Mouse (Mus musculus) limb, embryonic 13.5 days (tissue): ENCODE measurements at regions not wholly inside any gene's neighbourhood (a gene's known extent, or its start where the extent isn't known, plus 50 kb on each side); places are given as distances from the start of the nearest gene placed in this dataset.

Experiments used
- ATAC-seq: fragments of 200-750 bp; cut with Nextera tagmentation; 2 replicates; pipeline ENCODE4 v1.8.0; 2017; ENCODE audit warnings: low read depth, moderate number of reproducible peaks, moderate TSS enrichment; ENCODE audit not compliant: low FRiP score
- H3K27ac ChIP-seq: fragments of 300-500 bp; sonication (generic); 2 replicates; pipeline ENCODE4 v1.5.1; 2015; ENCODE audit warnings: inconsistent platforms, mild to moderate bottlenecking, moderate library complexity
- H3K27me3 ChIP-seq: fragments of 300-500 bp; sonication (generic); 2 replicates; pipeline ENCODE4 v1.6.1; 2015; ENCODE audit warnings: mild to moderate bottlenecking, inconsistent platforms
- H3K36me3 ChIP-seq: fragments of 300-500 bp; sonication (generic); 2 replicates; pipeline ENCODE4 v1.6.1; 2015; ENCODE audit warnings: inconsistent platforms, mild to moderate bottlenecking, moderate library complexity
- H3K4me1 ChIP-seq: fragments of 300-500 bp; sonication (generic); 2 replicates; pipeline ENCODE4 v1.6.1; 2015; ENCODE audit warnings: inconsistent platforms
- H3K4me2 ChIP-seq: fragments of 300-500 bp; sonication (generic); replicated peaks from 2 replicates; pipeline ENCODE4 v1.6.1; 2015; ENCODE audit warnings: inconsistent platforms, mild to moderate bottlenecking, moderate library complexity
- H3K4me3 ChIP-seq: fragments of 300-500 bp; sonication (generic); 2 replicates; pipeline ENCODE4 v1.5.1; 2015; ENCODE audit warnings: moderate library complexity, mild to moderate bottlenecking, inconsistent platforms
- H3K9ac ChIP-seq: fragments of 300-500 bp; sonication (generic); 2 replicates; pipeline ENCODE4 v1.6.1; 2015; ENCODE audit warnings: mild to moderate bottlenecking, inconsistent platforms
- H3K9me3 ChIP-seq: fragments of 300-500 bp; sonication (generic); 2 replicates; pipeline ENCODE4 v1.6.1; 2016; ENCODE audit warnings: inconsistent platforms
- WGBS: fragments of 180-500 bp; shearing (Covaris S2); methylation state at CpG from one replicate; pipeline ENCODE4 v1.1.7; 2015; 5-methylcytosine and 5-hydroxymethylcytosine counted together

DNA sequence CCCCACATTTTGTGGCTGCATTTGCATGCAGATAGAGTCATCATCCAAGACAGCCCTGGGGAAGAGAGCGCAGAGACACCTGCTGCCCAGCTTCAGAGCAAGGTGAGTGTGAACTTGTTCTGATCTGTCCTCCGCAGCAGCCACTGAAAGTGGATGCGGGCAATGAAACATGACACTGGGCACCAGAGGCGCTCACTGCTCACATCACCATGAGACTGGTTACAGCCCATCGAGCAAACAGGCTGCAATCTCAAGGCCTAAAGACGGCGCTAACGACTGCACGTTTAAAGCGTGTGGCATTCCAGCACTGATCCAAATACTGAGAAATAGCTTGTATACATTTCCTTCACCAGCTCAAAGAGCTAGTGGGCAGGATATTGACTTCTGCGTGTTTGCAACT is 65.8 kb downstream of the Barhl2 start:
- Histone ChIP-seq H3K4me2 (no peak overlapping the region), H3K36me3 (no peaks in the 10 kb centered on the region), H3K4me1 (no peaks in the 10 kb centered on the region), H3K9ac (no peak overlapping the region), H3K27ac (no peak overlapping the region), H3K4me3 (no peak overlapping the region), H3K9me3 (no peaks in the 10 kb centered on the region), H3K27me3 (no peaks in the 10 kb centered on the region)
- no peak for ATAC-seq
- 50% methylated on average over 11 of the region's 11 CpGs for WGBS

DNA sequence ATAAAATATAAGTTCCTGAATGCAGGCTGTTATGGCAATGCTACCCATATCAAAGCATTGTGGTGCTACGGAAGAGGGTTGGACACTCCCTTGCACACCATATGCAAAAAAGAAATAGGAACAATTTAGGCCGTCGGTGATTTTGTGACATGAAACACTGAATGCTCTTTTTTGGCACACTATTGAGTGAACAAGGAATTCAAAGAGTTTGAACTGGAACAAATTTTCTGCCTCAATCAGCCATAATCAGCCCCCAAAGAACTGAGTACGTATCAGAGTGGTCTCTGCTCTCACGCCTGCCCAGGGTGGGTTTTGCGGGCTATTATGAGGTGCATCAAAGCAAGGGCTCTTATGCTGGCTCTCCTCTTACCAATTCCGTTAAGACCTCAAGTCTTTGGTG is 71.3 kb downstream of the Barhl2 start:
- H3K27me3 ChIP-seq: no peaks in the 10 kb centered on the region
- WGBS: 81% methylated on average over 7 of the region's 7 CpGs
- H3K9ac ChIP-seq: no peak overlapping the region
- no peak overlapping the region for H3K4me2 ChIP-seq
- no peak overlapping the region for H3K27ac ChIP-seq
- H3K9me3 ChIP-seq: no peaks in the 10 kb centered on the region
- H3K36me3 ChIP-seq: no peaks in the 10 kb centered on the region
- H3K4me1 ChIP-seq: no peaks in the 10 kb centered on the region
- no peak for ATAC-seq
- no peak overlapping the region for H3K4me3 ChIP-seq

DNA sequence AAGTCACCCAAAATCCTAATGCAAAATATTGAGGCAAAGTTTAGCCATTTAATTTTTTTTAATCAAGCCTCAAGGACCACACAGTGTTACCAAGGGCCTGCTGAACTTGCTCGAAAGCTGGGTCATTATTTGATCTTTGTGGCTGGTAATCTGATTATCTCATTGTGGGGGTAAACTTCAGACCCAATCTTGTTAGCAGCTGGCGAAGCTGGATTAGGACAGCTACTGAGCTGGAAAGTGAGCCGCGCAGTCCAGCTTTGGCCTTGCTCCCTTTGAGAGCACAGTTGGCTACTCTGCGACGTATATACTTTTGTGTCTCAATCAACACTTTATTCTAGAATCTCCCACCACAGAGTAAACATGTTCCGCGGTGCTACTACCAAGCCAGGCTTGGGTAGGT is 72.1 kb downstream of the Barhl2 start:
- H3K4me2 ChIP-seq: no peak overlapping the region
- H3K9ac ChIP-seq: no peak overlapping the region
- 84% methylated on average over 8 of the region's 8 CpGs for WGBS
- no peaks in the 10 kb centered on the region for H3K4me1 ChIP-seq
- no peaks in the 10 kb centered on the region for H3K27me3 ChIP-seq
- no peak overlapping the region for H3K27ac ChIP-seq
- H3K9me3 ChIP-seq: no peaks in the 10 kb centered on the region
- no peaks in the 10 kb centered on the region for H3K36me3 ChIP-seq
- no peak overlapping the region for H3K4me3 ChIP-seq
- no peak for ATAC-seq

DNA sequence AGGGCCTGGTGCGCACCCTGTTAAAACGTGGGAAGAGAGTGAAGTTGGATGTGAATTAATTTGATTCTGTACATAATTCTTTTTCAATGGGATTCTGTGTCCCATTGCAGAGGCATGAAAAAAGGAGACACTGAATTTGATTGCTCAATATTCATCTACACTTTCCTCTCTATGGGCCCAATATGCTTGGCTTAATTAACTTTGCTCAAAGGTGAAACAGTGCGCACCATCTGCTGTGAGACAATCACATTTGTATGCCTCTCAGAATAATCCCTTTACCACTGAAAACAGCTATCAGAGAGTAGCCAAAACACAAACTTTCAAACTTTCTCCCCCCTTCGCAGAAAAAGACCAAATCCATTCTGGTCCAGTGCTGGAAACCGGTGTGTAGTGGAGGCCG is 72.7 kb downstream of the Barhl2 start:
- Histone ChIP-seq H3K9ac (no peak overlapping the region), H3K4me3 (no peak overlapping the region), H3K4me2 (no peak overlapping the region), H3K36me3 (no peaks in the 10 kb centered on the region), H3K27ac (no peak overlapping the region), H3K27me3 (no peaks in the 10 kb centered on the region), H3K4me1 (no peaks in the 10 kb centered on the region), H3K9me3 (no peaks in the 10 kb centered on the region)
- no peak for ATAC-seq
- 85% methylated on average over 6 of the region's 6 CpGs for WGBS

DNA sequence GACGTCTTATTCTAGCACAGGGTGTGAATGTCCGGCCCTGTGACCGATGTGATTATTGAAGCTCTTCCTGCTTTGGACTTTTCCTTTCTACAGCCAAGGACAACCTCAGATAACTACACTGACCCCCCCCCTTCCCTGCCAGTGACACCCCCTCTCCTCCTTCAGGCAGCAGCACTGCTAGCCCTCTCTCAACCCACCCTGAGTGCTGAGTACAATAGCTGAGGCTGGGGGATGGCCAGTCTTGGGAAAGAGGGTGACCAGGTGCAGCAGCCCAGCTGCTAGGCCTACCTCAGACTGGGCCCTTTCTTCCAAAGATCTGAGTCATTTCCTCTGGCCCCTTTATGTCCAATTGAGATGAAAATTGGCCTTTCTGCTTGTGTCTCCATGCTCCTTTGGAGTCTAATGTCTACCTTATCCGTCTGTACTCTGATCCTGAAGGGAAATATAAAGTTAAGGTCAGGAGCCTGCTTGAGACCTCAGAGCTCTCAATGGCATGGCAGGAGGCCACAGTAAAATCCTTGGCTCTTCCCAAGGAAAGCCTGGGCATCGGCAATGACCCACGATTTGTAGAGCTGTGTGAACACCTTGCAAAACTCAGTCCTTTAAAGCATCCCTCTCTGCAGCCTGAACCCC is 73.7 kb downstream of the Barhl2 start:
- ATAC-seq: no peak
- WGBS: 71% methylated on average over 6 of the region's 6 CpGs
- Histone ChIP-seq H3K9me3 (no peaks in the 10 kb centered on the region), H3K27ac (no peak overlapping the region), H3K4me3 (no peak overlapping the region), H3K36me3 (no peaks in the 10 kb centered on the region), H3K9ac (no peak overlapping the region), H3K4me2 (no peak overlapping the region), H3K27me3 (no peaks in the 10 kb centered on the region), H3K4me1 (no peaks in the 10 kb centered on the region)

DNA sequence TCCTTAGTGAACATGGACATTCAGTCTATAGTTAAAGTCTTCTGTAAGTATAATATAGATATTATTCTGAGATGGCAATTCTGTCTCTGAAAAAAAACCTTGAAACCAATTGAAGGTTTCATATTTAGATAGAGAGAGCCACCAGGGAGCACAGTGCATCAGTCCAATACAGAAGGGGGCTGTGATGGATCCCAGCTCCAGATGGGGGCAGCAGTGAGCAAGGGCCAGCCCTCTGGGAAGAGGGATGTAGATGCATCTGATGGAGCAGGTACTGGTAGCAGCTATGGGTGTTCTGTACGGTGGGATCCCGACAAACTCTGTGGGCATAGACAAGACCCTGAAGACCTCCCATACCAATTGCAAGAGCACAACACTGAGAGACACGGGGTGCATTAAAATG is 76.0 kb downstream of the Barhl2 start:
- 81% methylated on average over 3 of the region's 3 CpGs for WGBS
- no peak overlapping the region for H3K27ac ChIP-seq
- no peak overlapping the region for H3K4me2 ChIP-seq
- no peak for ATAC-seq
- H3K27me3 ChIP-seq: no peaks in the 10 kb centered on the region
- H3K4me3 ChIP-seq: no peak overlapping the region
- H3K9me3 ChIP-seq: no peaks in the 10 kb centered on the region
- 0 out of 2 replicates have a peak, but pooled peaks cover 7% of the 10 kb centered on the region for H3K4me1 ChIP-seq
- H3K36me3 ChIP-seq: no peaks in the 10 kb centered on the region
- H3K9ac ChIP-seq: no peak overlapping the region

DNA sequence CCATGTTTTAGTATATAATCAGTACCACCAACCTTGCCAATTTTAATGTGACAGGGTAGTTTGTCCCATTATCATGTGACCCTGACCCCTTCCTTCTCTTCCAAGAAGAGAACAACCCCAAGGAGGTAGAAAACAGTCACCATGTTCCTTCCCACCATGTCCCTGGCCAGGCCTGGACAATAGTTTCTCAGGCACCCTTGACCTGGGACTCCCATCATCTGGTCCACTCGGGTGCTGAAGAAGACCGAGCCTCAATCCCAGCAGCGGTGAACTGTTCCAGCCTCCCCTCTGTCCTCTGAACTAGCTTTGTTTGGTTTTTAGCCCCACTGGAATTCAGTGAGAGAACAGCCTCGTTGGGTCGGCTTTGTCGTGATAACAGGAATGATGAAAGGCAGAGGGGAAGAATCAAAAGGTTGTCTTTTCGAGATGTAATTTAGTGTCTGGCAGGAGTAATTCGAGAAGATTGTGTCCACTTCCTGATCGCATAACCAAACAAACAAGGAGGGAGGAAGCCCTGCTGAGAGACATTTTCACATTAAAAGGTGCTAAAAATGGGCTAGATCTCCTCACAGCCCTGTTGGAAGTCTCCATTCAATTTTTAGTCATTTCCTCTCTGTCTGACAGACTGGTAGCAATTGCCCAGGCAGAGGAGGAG is 77.2 kb downstream of the Barhl2 start:
- H3K4me2 ChIP-seq: no peak overlapping the region
- 16% methylated on average over 9 of the region's 9 CpGs for WGBS
- H3K36me3 ChIP-seq: no peaks in the 10 kb centered on the region
- no peak overlapping the region for H3K4me3 ChIP-seq
- H3K4me1 ChIP-seq: 0 out of 2 replicates have a peak, but pooled peaks cover 11% of the 10 kb centered on the region
- no peak for ATAC-seq
- no peaks in the 10 kb centered on the region for H3K9me3 ChIP-seq
- H3K9ac ChIP-seq: no peak overlapping the region
- H3K27me3 ChIP-seq: no peaks in the 10 kb centered on the region
- H3K27ac ChIP-seq: no peak overlapping the region

DNA sequence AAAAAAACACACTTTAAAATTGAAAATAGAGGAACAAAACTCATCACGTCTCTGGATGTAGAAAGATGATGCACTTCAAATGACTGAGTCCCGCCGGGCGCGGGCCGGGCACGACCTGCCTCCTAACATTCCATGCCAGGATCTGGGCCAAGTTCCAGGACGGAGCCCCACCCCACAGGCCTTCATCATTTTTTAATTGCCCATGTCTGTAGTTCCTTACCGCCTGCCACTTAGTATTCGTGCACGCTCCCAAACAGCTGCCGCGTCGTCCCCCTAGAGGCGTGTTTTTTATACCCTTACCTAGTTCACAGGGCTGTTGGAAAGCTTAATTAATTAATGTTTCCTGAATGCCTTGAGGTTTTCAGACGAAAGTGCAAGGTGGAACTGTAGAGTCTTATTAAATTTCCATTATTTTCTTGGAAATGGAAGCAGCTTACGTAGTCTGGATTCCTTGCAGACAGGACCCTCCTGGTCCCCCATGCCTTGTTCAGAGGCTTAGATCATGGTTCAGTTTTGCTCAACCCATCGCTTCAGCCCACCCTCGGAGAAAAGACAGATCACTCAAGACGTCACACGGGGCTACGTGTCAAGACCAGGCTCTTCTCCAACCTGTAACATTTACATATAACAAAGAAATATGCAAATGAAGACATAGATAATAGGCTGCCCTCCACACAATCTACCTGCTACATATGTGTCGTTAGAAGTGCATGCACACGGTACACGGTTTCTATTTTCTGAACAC is 81.0 kb downstream of the Barhl2 start:
- H3K9ac ChIP-seq: no peak overlapping the region
- H3K27ac ChIP-seq: no peak overlapping the region
- ATAC-seq: no peak
- 0 out of 2 replicates have a peak, but pooled peaks cover 11% of the 10 kb centered on the region for H3K4me1 ChIP-seq
- no peaks in the 10 kb centered on the region for H3K27me3 ChIP-seq
- WGBS: 58% methylated on average over 25 of the region's 25 CpGs
- no peak overlapping the region for H3K4me3 ChIP-seq
- peak overlapping the region; percentile 34 for H3K4me2 ChIP-seq
- no peaks in the 10 kb centered on the region for H3K36me3 ChIP-seq
- H3K9me3 ChIP-seq: no peaks in the 10 kb centered on the region

DNA sequence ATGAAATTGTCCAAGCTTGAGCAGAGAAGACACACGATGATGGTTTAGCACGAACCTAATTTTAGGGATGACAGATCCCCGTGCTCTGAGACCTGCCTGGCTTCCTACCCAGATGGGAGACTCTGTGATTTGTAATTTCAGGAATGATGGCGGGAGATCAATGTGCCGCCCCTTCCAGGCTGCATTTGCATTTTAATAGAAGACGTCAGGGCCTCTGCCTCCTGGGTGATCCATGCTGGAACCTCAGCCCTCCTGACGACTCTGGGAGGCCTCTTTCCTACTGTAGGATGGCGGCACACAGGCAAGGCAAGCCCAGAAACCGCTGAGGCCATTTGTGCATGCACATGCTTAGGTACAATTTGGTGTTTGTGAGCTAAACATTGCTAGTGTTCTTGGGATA is 90.1 kb downstream of the Barhl2 start:
- ATAC-seq: no peak
- Histone ChIP-seq H3K4me3 (no peak overlapping the region), H3K27ac (no peak overlapping the region), H3K4me1 (no peaks in the 10 kb centered on the region), H3K36me3 (no peaks in the 10 kb centered on the region), H3K4me2 (no peak overlapping the region), H3K9me3 (no peaks in the 10 kb centered on the region), H3K9ac (no peak overlapping the region), H3K27me3 (no peaks in the 10 kb centered on the region)
- WGBS: 32% methylated on average over 9 of the region's 9 CpGs

DNA sequence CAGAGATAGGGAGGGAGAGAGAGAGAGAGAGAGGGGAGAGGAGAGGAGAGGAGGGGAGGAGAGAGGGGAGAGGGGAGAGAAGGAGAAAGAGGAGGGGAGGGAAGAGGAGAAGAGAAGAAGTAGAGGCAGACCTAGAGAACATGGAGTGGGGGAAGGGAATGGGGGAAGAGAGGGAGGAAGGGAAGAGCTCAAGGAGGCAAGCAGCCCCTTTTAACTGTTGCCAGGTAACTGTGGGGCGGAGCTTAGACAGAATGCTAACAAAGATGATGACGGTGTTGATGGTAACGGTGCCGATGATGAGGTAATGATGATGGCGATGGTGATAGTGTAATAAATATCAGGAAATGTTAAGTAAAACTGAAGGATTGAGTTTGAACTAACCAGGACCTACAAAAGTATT is 90.7 kb downstream of the Barhl2 start:
- WGBS: 63% methylated on average over 5 of the region's 5 CpGs
- H3K9ac ChIP-seq: no peak overlapping the region
- no peak overlapping the region for H3K4me3 ChIP-seq
- no peaks in the 10 kb centered on the region for H3K9me3 ChIP-seq
- no peak overlapping the region for H3K4me2 ChIP-seq
- H3K27ac ChIP-seq: no peak overlapping the region
- no peak for ATAC-seq
- no peaks in the 10 kb centered on the region for H3K4me1 ChIP-seq
- no peaks in the 10 kb centered on the region for H3K36me3 ChIP-seq
- no peaks in the 10 kb centered on the region for H3K27me3 ChIP-seq

DNA sequence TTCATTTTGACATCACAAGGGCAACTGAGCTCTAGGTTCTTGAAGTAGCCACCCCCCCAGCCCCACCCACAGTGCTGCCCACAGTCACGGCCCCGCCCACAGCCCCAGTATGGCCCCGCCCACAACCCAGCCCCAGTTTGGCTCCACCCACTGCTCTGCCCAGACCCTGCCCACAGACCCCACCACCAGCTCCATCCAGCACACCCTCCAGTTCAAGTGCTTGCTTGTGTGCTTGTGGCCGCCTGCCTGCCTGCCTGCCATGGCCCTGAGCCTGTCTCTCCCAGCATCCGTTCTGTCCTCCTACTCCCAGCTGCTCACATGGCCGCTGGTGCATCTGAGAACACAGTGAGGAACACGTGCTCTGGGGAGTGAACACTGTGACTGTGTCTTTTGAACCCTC is 92.0 kb downstream of the Barhl2 start:
- no peaks in the 10 kb centered on the region for H3K36me3 ChIP-seq
- WGBS: 83% methylated on average over 7 of the region's 7 CpGs
- no peak overlapping the region for H3K27ac ChIP-seq
- H3K4me1 ChIP-seq: no peaks in the 10 kb centered on the region
- no peak overlapping the region for H3K4me2 ChIP-seq
- H3K9me3 ChIP-seq: no peaks in the 10 kb centered on the region
- no peak overlapping the region for H3K9ac ChIP-seq
- H3K4me3 ChIP-seq: no peak overlapping the region
- ATAC-seq: no peak
- H3K27me3 ChIP-seq: no peaks in the 10 kb centered on the region

DNA sequence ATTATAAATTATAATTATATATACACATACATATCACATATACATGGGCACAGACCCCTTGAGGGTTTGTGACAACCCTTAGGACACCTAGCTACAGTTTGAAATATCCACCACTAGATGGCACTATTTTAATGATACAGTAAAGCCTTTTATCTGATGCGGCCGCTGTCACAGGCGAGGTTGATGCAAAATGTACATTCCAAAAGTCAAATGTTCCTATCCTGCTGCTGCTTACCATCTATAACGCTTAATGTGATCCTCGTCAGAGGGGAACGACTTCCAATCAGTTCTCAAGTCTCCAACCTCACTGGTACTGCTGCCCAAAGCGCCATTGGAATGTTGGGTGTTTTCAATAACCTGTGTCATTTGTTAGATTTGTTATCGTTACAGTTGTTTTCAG is 92.9 kb downstream of the Barhl2 start:
- H3K36me3 ChIP-seq: no peaks in the 10 kb centered on the region
- H3K9me3 ChIP-seq: no peaks in the 10 kb centered on the region
- H3K4me3 ChIP-seq: no peak overlapping the region
- 47% methylated on average over 8 of the region's 8 CpGs for WGBS
- no peaks in the 10 kb centered on the region for H3K27me3 ChIP-seq
- no peaks in the 10 kb centered on the region for H3K4me1 ChIP-seq
- no peak overlapping the region for H3K4me2 ChIP-seq
- H3K9ac ChIP-seq: no peak overlapping the region
- H3K27ac ChIP-seq: no peak overlapping the region
- no peak for ATAC-seq
